Mouse (Mus musculus) brain, embryonic 14.5 days (tissue): Measurements from ENCODE around the gene Ggact. TPM values are rescaled to one million over a fixed set of nuclear protein-coding genes. Genes with fewer than 3 reads are reported as not detected.

Experiments
- DNase-seq: peaks from one replicate; pipeline ENCODE4 v3.0.0-alpha.2; 2011; ENCODE audit warnings: low read depth
- CTCF ChIP-seq: fragments of 200-500 bp; IDR thresholded peaks from 2 replicates; pipeline ENCODE4 v1.5.1; 2012; ENCODE audit warnings: inconsistent platforms, mild to moderate bottlenecking, moderate library complexity, borderline replicate concordance; ENCODE audit not compliant: insufficient read depth, insufficient read length; ENCODE audit errors: extremely low read depth
- POLR2A ChIP-seq: fragments of 200-500 bp; IDR thresholded peaks from 2 replicates; pipeline ENCODE4 v1.6.1; 2012; ENCODE audit warnings: mild to moderate bottlenecking, inconsistent platforms, borderline replicate concordance; ENCODE audit not compliant: poor library complexity, insufficient read depth, insufficient read length, severe bottlenecking; ENCODE audit errors: extremely low read depth
- polyA plus RNA-seq: library from polyadenylated mRNA; depleted of rRNA; stranded (reverse); fragments of >200 nt; gene quantifications from 2 replicates; pipeline ENCODE4 v1.2.3, GENCODE M21; 2012

Ggact gene
- polyA plus RNA-seq, 1 experiment = 8.4 TPM

- TF ChIP-seq CTCF (no peak), POLR2A (no peak)
- DNase-seq = peak; percentile 57
Measured at GRCm38 (mm10) chr14:122912812-122913498, 602 bp downstream of the Ggact start.

- TF ChIP-seq POLR2A = no peak
- TF ChIP-seq CTCF = no peak
- DNase-seq = no peak
Measured at GRCm38 (mm10) chr14:122912137-122912536, 1.4 kb downstream of the Ggact start.

- TF ChIP-seq POLR2A = no peak
- no peak for TF ChIP-seq CTCF
- no peak for DNase-seq
Measured at GRCm38 (mm10) chr14:122911265-122911664, 2.3 kb downstream of the Ggact start.

- TF ChIP-seq CTCF (no peak), POLR2A (no peak)
- no peak for DNase-seq
Measured at GRCm38 (mm10) chr14:122909368-122910091, 4.0 kb downstream of the Ggact start.

- TF ChIP-seq CTCF (no peak), POLR2A (no peak)
- no peak for DNase-seq
Measured at GRCm38 (mm10) chr14:122908075-122908474, 5.5 kb downstream of the Ggact start.

- no peak for DNase-seq
- no peak for TF ChIP-seq POLR2A
- no peak for TF ChIP-seq CTCF
Measured at GRCm38 (mm10) chr14:122905007-122905406, 8.6 kb downstream of the Ggact start.

- DNase-seq = no peak
- TF ChIP-seq CTCF = no peak
- no peak for TF ChIP-seq POLR2A
Measured at GRCm38 (mm10) chr14:122903923-122904351, 9.6 kb downstream of the Ggact start.

GRCm38 (mm10) chr14:122902884-122903283, 10.7 kb downstream of the Ggact start:
- TF ChIP-seq POLR2A (no peak), CTCF (peak; percentile 35; the same call in 1 of the 2 replicates)
- DNase-seq = peak; percentile 86

- DNase-seq = peak; percentile 66
- TF ChIP-seq CTCF = no peak
- no peak for TF ChIP-seq POLR2A
Measured at GRCm38 (mm10) chr14:122902136-122902535, 11.4 kb downstream of the Ggact start.

GRCm38 (mm10) chr14:122901715-122902114, 11.8 kb downstream of the Ggact start:
- TF ChIP-seq CTCF (no peak), POLR2A (no peak)
- no peak for DNase-seq

- DNase-seq = no peak
- TF ChIP-seq POLR2A (no peak), CTCF (no peak)
Measured at GRCm38 (mm10) chr14:122901177-122901576, 12.4 kb downstream of the Ggact start.
